Mouse (Mus musculus): Measurements from ENCODE around the gene Zmiz1.

DNA sequence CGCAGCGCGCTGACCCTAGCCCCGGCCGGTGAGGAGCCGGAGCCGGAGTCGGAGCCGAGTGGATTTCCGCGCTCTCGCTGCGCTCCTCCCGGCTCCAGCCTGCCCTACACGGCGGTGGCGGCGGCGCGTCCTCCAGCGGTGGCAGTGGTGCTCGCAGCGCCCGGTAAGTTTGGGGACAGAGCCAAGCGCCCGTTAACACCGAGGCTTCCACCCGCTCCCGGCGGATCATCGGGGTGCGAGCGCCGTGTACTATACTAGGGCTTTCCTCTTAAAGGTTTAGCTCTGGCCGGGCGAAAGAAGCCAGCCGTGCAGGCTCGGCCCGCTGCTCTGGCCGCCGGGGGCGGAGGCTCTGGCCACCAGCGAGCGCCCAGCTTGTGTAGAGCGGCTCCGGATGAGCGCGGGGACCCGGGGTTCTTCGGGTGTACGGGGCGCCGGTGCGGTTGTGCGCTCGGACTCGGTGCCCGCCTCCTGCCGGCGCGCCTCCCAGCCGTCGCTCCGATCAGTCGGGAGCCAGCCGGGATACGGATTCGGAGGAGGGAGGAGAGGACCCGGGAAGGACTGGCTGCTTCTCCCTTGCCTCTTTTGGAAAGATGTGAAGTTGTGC lies 511 bp downstream of the Zmiz1 start:
- TF ChIP-seq GATA1 (IDR thresholded peaks at IDR 0.05; ENCODE audit: low read length), result no peak
- TF ChIP-seq TAL1 (IDR thresholded peaks at IDR 0.05; ENCODE audit: low read length), result no peak
